Mouse (Mus musculus): ENCODE data around the gene Psen1.

The Psen1 gene

DNA sequence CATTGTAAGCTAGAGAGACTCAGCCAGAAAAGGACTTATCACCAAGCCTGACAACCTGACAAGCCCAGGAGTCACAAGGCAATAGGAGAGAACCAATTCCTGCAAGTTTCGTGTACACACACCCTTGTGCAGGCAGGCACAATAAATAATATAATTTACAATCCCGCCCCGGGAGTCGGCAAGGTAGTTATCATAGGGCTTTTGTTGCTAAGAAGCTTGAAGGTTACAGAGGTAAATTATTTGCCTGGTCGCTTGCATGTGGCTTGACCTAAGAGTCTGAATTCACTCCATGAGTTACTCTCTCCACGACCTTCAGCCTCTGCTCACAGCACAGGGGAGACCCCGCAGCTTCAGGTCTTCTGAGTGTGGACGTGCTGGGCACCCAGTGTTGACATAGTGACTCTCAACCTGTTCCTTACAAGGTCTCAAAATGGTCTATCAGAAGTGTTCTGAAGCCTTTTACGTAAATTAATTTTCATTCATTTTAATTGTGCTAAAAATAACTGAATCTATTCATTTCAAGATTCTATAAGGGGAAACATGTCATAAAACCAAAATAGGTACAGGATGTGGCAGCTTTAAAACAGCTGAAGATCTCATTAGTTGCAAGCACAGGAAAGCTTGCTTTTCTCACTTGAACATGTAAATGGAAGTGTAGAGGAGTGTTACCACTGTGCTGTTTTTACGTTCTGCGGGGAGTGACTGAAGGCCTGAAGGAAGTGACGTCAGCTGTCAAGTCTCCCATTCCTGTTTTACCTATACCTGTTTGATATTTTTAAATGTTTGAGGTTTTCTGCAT is 38.8 kb downstream of the Psen1 start:
- peak; percentile 56 for DNase-seq

DNA sequence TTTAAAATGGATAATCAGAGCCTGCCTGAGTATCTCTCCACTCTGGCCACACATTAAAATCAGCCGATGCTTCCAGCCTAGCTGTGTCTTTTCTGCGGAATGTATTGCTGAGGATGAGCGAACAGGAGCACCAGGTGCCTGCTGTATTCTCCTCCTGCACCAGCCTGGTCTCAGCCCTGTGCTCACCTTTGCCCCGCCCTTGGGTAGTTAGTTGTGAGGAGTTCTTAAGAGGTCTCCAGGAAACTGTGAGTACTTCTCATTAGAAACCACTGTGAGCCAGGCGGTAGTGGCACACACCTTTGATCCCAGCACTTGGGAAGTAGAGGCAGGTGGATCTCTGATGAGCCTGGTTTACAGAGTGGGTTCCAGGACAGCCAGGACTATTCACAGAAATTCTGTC is 44.3 kb downstream of the Psen1 start:
- no peak for DNase-seq

DNA sequence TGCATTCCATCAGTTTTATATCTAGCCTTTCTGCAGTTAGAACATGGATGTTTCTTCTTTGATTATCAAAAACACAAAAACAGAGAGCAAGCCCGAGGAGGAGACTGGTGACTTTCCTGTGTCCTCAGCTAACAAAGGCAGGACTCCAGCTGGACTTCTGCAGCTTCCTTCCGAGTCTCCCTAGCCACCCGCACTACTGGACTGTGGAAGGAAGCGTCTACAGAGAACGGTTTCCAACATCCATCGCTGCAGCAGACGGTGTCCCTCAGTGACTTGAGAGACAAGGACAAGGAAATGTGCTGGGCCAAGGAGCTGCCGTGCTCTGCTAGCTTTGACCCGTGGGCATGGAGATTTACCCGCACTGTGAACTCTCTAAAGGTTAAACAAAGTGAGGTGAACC is 46.1 kb downstream of the Psen1 start:
- DNase-seq, result peak; percentile 19

DNA sequence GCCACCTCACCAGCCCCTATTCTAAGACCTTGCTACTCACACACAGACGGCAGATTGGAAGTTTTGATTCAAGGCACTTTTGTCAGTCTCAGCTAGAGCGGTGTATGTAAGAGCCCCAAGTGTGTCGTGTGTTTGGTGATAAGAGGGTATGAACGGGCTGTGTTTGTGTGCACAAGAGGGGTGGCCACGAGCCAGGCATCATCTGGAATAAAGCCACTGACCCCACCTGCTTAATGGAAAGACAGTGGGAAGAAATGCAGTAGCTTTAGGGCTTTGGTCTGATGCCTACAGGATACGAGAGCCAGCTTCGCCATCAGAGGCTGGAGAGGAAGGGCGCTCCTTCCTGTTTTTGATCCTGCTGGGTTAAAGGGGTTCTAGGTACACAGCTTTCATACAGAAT is 48.3 kb downstream of the Psen1 start:
- DNase-seq, result no peak

DNA sequence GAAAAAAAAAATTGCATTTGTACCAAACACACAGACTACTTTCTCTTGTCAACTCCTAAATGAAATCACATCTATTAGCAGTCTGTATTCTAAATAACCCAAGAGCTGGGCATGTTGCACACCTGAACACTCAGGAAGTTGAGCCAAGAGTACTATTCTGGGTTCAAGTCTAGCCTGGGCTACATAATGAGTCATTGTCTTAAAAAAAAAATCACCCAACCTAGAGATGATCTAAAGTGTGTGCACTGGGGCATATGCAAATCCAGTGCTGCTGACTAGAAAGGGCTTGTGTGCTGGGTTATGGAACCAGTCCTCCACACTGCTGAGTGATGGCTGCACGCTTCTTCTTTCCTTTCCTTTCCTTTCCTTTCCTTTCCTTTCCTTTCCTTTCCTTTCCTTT is 50.7 kb downstream of the Psen1 start:
- DNase-seq, result no peak

DNA sequence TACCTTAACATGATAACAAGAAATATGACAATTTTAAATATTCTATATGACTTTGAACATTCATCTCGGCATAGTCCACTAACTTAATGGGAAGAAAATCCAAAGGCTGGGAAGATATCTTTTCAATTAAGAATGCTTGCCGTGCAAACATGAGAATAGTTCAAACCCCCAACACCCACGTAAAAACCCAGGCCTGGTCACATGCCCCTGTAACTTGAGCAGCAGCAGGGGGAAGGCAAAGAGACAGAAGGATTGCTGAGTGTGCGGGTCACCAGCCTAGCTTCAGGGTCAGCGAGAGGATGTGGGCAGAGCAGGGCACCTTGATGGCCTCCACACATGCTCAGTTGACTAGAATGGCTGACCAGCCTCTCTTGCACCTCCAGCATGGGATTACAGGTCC is 53.8 kb downstream of the Psen1 start:
- no peak for DNase-seq

DNA sequence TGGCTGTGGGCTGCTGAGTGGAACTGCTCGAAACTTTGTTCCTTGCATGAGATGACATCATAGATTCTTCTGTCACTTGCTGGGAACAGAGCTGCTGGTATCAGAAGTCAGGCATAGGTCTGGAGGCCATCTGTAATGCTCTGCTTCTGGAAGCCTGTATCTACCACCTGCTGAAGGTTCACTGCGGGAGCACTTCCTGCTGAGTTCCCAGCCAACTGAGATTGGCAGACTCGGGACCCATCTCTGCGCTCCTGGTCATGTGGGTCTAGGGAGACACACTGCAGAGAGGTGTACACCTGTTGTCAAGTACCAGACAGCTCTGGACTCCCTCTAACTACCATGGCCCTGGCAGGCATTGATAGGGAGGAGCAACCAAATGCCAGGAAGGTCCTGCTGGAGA is 54.9 kb downstream of the Psen1 start:
- no peak for DNase-seq

DNA sequence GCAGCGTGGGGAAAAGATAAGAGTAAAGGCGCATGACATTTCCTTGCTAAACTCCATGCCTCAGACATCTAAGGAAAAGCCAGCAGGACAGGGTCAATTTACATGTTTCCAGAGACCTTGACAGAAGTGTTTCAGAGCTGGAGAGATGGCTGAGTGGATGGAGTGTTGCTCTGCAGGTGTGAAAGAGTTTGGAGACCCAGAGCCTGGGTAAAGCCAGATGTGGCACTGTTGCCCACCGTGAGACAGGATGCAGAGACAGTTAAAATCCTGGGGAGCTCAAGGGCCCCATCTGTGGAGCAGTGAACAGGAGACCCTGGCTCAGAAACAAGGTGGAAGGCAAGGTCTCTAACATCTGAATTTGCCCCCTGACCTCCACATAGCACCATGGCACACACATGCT is 55.8 kb downstream of the Psen1 start:
- DNase-seq, result no peak

DNA sequence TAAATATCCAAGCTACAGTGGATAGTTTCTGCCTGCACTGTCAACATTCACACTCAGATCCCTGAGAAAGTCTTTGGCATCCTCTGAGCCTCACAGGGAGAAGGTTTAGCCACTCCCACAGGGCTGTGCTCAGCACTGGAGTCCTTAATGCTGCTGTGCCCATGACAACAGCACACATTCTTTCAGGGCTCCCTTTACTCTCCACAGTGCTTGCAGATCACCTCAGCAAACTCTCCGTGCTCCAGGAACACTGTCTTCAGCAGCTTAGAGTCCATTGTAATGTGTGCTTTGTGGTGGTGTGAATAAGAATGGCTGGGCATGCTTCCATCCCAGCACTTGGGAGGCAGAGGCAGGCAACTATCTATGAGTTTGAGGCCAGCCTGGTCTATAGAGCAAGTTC is 61.2 kb downstream of the Psen1 start:
- no peak for DNase-seq

DNA sequence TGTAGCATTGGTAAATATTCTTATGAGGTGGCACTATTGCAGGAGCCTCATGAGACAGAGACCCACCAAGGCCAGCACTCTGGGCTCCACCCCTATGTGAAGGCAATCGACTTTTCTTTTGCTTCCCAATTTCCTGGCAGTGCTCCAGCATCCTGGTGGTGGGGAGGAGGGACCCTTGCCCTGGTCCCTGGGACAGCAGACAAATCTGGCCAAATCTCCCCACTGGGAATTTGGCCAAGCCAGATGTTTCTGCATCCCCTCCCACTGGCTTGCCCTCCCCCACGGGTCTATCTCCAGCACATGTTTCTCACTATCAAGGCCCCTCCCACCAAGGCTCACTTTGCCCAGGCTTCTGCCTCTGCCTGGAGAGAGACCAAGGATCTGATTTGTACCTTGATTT is 64.5 kb downstream of the Psen1 start:
- DNase-seq, result no peak

DNA sequence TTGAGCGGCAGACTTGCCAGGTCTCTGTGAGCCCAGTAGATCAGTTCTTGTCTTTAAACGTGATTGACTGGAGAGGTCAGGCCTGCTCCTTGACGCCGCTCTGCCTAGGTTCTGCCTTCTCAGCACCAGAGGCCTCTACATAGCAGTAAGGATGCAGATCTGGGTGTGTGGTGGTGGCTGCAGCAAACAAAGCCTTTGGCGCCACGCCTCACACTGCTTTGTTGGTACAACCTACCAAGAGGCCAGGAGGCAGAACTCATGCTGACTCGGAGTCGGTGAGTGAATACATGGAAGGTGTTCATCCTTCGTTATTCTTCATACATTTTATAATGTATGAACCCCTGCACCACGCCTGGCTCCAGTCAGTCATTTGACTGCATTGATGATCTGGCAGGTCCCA is 70.8 kb downstream of the Psen1 start:
- DNase-seq, result no peak

DNA sequence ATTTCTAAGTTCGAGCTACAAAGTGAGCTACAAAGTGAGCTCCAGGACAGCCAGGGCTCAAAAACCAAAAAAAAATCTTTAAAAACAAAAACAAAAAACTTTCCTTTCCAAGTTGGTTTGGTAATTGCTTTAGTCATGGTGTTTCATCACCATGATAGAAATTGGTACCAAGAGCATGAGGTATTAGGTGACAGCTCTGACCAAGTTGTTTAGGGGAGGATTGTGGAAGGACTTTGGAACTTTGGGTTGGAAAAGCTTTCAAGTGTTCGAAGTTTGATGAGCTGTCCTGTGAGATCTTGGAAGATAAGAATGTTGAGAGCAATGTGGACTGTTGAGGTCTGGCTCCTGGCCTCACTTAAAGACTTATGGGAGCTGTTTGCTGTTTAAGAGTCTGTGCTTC is 72.2 kb downstream of the Psen1 start:
- DNase-seq, result no peak

DNA sequence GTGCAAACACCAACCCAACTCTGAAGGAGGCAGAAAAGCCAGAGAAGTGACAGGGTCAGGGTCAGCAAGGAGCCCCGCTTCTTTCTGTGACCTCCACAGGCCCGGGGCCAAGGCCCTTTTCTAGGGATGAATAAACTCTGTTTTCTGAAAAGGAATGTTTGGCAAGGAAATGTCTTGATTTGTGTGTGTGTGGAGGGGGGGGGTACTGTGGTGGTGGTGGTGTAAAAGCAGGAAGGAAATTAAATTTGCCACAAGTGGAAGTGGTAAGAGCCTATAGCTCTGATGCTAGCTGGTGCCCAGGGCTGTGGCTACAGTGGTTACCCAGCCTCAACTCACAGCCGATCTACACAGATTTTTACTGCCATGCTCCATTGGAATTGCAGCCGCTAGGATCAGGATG is 74.8 kb downstream of the Psen1 start:
- peak; percentile 50 for DNase-seq

DNA sequence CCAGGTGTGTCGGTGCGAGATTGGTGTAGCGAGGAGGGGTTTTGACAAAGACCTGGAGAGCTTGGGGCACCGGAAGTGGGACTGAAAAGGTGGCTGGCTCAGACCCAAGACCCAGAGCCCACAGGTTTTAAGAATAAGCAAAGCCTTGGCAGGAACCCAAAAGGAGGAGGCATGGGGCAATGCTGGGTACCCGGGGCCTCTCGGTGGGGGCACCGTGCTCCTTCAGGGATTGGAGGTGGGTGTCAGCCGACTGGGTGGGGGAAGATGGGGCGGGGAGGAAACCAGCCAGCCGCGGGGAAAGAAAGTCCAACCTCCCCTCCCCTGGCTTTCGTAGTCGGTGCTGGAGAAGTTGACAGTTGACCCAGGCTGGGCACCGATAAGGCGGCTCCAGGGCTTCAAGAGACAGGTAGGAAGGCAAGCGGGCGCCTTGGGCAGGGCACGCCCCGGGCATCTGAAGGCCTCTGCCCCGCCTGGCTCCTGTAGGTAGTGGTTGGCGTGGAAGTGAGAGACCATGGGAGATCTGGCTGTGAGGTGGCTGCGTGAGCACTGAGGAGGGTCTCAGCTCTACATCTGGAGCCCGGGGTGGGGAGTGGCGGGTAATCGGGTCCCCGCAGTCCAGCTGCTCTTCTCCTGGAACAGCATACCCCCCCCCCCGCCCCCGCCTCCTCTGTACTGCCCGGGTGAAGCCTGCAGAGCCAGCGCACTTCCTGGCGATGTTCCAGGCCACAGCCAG is 75.5 kb downstream of the Psen1 start, which contains the start of gene Papln:
Gene Papln, plus strand, starts transcription at position 324 of the 733 bp plus-strand sequence.
- DNase-seq, result peak; percentile 40

DNA sequence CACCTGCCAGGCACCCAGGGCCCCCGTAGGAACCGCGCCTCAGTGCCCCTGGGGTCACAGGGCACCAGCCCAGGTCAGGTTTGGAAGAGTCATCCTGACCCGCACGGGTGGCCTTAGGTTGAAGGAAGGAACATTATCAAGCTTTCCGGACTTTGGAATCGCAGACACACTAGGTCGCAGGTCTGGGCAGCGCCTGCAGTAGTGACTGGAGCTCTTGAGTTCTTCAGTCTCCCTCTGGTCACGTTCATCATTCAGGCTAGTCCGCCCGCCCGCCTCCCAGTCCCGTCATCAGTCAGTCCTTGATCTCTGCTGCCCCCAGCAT is 76.1 kb downstream of the Psen1 start:
- peak; percentile 55 for DNase-seq

DNA sequence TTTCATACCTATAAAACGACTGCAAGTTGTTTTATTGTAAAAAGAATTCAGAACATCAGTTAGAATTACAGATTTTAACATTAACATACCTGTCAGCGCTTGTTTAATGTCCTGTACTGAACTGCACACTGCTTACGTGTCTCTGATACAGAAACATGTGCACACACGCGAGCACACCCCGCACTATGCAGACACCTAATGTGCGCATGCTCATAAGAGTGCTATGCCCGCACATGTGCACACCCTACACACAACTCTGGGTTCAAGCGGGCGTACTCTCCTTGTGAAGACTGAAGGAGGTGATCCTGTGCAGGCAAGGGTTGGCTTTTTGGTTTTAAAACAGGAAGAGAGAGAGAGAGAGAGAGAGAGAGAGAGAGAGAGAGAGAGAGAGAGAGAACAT is 76.6 kb downstream of the Psen1 start:
- DNase-seq, result no peak

DNA sequence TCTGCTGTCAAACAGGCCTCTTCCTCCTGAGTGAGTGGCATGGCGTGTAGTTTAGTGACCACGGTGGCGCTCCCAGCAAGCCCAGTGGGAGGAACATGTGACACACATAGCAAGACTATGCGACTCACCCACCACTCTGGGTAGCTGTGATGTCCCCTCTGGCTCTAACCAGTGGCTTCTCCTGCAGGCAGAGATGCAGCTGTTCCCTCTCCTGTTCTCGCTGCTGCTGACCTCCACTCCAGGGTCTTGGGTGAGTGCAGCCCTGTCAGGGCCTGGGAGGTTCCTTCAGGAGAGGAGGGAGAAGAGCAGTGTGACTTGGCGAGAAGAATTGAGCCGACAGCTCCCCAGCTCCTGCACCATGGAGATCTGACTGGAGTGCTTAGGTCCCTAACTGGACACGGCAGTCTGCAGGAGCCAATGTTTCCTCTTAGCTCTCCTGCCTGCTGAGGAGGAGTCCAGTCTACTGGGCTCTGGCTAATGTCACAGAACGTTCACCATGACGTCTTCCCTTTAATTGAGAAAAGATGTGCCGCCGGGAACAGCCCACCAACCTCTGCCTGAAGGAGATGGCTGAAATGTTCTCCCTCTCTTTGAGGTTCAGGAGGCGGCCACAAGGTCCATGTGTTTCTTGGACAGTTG is 78.1 kb downstream of the Psen1 start:
- DNase-seq, result no peak

DNA sequence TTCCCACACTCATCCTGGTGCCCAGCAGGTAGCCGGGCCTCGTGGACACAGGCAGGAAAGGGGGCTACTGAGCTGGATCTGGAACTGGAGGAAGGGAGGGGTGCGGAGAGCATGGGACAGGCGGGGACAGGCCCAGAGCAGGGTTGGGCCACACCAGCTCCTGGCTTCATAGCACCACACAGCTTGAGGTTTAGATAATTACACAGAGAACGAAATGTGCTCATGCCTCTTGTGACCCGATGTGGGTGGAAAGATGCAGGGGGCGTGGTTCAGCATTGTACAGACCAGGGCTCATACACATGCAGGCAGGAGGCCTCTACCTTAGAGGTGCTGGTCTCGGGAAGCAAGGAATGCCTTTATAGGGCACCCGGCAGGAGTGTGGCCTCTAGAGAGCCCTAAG is 79.9 kb downstream of the Psen1 start:
- peak; percentile 20 for DNase-seq

DNA sequence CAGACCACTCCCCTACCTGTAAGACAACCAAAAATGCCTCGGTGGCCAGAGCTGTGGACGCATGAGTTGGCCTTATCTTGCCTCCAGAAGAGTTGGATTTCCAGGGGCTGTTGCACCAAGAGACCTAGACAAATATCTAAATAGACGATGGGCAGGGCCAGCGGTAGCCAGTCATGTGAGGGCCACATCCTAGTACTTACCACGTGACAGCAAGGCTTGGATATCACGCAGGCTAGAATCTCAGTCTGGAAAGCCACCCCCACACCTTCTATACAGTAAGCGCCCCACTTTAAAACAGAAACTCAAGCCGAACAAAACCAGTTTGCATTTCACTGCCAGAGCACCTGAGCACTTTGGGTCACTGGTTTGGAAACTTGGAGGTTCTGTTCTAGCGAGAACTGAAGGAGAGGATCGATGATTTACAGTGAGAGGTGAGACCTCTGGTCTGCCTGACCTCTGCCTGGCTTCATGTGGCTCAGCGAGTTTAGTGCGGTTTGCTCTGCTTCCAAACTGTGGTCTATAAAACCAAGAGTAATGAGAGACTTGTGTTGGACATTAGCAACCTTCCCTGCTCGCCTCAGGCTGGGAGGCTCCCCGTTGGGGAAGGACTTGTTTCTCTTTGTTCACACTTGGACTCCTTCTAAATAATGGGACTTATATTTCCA is 80.4 kb downstream of the Psen1 start:
- peak; percentile 65 for DNase-seq

DNA sequence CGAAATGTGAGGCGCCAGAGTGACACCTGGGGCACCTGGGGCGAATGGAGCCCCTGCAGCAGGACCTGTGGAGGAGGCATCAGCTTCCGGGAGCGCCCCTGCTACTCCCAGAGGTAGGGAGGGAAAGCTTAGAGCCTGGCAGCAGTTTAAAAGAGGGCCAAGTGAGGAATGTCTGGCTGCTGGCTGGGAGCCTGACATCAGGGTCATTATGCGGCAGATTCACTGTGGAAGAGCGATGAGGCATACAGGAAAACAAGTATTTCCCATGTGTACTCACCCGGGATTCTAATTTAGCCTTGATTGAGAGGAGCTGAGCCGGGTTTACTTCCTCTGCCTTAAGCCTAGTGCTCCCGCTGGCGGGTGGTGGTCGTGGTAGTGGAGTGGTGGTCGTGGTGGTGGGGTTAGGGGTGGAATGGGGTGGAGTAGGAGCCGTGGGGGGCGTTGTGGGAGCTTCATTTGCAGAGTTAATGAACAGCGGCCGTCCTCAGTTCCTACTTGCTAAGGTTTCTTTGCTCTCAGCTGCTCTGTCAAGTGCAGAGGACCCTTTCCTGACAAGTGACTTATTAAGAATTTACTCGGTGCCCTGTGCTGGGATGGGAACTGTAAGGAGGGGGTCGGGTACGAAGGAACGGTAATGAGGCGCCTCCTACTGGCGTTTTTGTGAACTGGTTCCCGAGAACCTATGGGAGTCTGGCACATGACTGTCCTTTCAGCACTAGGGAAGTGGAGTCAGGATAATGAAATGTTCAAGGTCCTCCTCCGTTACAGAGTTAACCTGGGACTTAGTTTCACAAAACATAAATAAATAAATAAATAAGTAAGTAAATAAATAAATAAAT is 82.7 kb downstream of the Psen1 start:
- DNase-seq, result peak; percentile 87

DNA sequence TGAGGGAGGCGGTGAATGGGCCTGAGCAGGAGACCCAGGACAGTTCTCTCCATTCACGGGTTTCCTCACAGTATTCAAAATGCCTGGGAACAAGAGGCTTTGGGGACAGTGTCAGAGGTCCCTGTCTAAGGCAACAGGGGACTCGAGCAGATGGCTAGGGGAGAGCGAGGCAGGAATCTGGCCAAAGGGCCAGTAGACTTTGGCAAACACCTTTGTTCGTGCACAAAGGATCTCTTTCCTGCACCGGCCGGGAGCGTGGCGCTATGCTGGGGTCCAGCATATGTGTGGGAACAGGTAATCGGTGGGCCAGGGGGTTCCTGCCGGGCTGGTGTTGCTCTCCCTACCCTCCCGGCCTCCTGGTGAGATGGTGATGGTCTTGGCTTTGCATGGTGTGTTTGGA is 87.7 kb downstream of the Psen1 start:
- no peak for DNase-seq

DNA sequence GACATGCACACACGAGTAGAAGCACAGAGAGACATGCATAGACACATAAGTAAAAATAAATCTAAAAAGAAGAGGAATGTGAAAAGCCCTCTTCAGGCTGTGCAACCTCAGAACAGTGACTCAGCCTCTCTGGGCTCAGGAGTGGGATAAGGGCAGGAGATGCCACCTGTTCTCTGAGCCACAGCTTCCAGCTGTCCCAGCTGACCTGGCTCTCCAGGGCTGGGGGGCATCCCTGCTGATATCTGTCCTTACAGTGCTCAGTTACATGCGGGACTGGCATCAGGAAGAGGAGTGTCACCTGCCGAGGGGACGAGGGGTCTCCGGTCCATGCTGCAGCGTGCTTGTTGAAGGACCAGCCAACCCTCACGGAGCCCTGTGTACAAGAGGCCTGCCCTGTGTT is 88.8 kb downstream of the Psen1 start:
- no peak for DNase-seq

DNA sequence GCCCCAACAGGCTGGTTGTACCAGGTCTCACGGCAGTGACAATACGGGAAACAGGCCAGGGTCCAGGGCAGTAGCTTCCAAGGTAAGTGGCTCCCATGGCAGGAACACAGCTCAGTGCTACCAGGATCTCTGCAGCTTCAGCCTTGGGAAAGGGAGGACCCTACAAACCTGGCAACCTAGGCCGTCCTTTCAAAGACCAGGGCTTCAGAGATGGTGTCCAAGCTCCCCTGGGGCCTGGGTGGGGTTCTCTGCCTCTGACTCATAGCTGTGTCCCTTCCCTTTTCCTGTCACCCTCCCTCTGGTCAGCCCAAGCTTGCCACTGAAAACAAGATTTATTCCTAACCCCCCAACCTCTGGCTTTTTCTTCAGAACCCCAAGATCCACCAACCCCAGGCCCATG is 92.2 kb downstream of the Psen1 start:
- DNase-seq, result no peak
